Mouse (Mus musculus): ENCODE measurements at regions not wholly inside any gene's neighbourhood (a gene's known extent, or its start where the extent isn't known, plus 50 kb on each side); places are given as distances from the start of the nearest gene placed in this dataset.
"Not testable (repeated sequence)": the region's sequence is repeated elsewhere in the genome, so short reads cannot be mapped to it uniquely, and the experiment has no call there.

GRCm38 (mm10) chr17:13654606-13655005 is 105.7 kb upstream of the Afdn start:
- H3K36me3 ChIP-seq; H3K9me3 ChIP-seq (replicated peaks); H3K27ac ChIP-seq; H3K27me3 ChIP-seq; H3K4me2 ChIP-seq (replicated peaks); H3K9ac ChIP-seq; ATAC-seq (ENCODE audit: low FRiP score); H3K4me3 ChIP-seq: not testable (repeated sequence)
- 70% methylated on average over 1 of the region's 1 CpGs for WGBS
- peaks cover 39% of the 10 kb centered on the region for H3K4me1 ChIP-seq

- Histone ChIP-seq H3K4me3 (no peak overlapping the region), H3K27ac (peak overlapping the region; percentile 86), H3K27me3 (no peaks in the 10 kb centered on the region), H3K9me3 (replicated peaks) (no peaks in the 10 kb centered on the region), H3K36me3 (no peaks in the 10 kb centered on the region), H3K4me1 (peaks cover 43% of the 10 kb centered on the region), H3K4me2 (replicated peaks) (peak overlapping the region; percentile 42), H3K9ac (0 out of 2 replicates have a peak overlapping the region, but pooled peaks have one; percentile 15)
- ATAC-seq (ENCODE audit: low FRiP score) = peak; percentile 18; the same call in 1 of the 2 replicates
- 13% methylated on average over 3 of the region's 3 CpGs for WGBS
Measured at GRCm38 (mm10) chr17:13656065-13656464, 104.3 kb upstream of the Afdn start.

- no peaks in the 10 kb centered on the region for H3K9me3 ChIP-seq (replicated peaks)
- no peaks in the 10 kb centered on the region for H3K27me3 ChIP-seq
- WGBS = 2% methylated on average over 11 of the region's 15 CpGs
- peaks cover 43% of the 10 kb centered on the region for H3K4me1 ChIP-seq
- ATAC-seq (ENCODE audit: low FRiP score) = peak; percentile 59
- peak overlapping the region; percentile 42 for H3K4me2 ChIP-seq (replicated peaks)
- no peaks in the 10 kb centered on the region for H3K36me3 ChIP-seq
- H3K27ac ChIP-seq = peak overlapping the region; percentile 86
- H3K9ac ChIP-seq = 0 out of 2 replicates have a peak overlapping the region, but pooled peaks have one; percentile 15
- H3K4me3 ChIP-seq = no peak overlapping the region; the same call in 1 of the 2 replicates
Measured at GRCm38 (mm10) chr17:13656485-13657181, 103.7 kb upstream of the Afdn start.

GRCm38 (mm10) chr17:13657182-13657562 is 103.2 kb upstream of the Afdn start:
- no peak for ATAC-seq (ENCODE audit: low FRiP score)
- peak overlapping the region; percentile 42 for H3K4me2 ChIP-seq (replicated peaks)
- 0 out of 2 replicates have a peak overlapping the region, but pooled peaks have one; percentile 15 for H3K9ac ChIP-seq
- H3K36me3 ChIP-seq = no peaks in the 10 kb centered on the region
- H3K9me3 ChIP-seq (replicated peaks) = no peaks in the 10 kb centered on the region
- no peak overlapping the region for H3K4me3 ChIP-seq
- peaks cover 43% of the 10 kb centered on the region for H3K4me1 ChIP-seq
- no peaks in the 10 kb centered on the region for H3K27me3 ChIP-seq
- H3K27ac ChIP-seq = peak overlapping the region; percentile 86
- WGBS = 14% methylated on average over 10 of the region's 10 CpGs

- no peak overlapping the region for H3K4me2 ChIP-seq (replicated peaks)
- no peaks in the 10 kb centered on the region for H3K36me3 ChIP-seq
- H3K27ac ChIP-seq = peak overlapping the region; percentile 86
- H3K27me3 ChIP-seq = no peaks in the 10 kb centered on the region
- 25% methylated on average over 9 of the region's 9 CpGs for WGBS
- H3K9me3 ChIP-seq (replicated peaks) = no peaks in the 10 kb centered on the region
- H3K4me3 ChIP-seq = no peak overlapping the region
- peaks cover 43% of the 10 kb centered on the region for H3K4me1 ChIP-seq
- ATAC-seq (ENCODE audit: low FRiP score) = peak; percentile 69
- no peak overlapping the region for H3K9ac ChIP-seq
Measured at GRCm38 (mm10) chr17:13657656-13658292, 102.6 kb upstream of the Afdn start.

- Histone ChIP-seq H3K4me1 (peaks cover 43% of the 10 kb centered on the region), H3K27me3 (no peaks in the 10 kb centered on the region), H3K36me3 (no peaks in the 10 kb centered on the region), H3K4me3 (no peak overlapping the region), H3K9me3 (replicated peaks) (no peaks in the 10 kb centered on the region), H3K9ac (no peak overlapping the region), H3K4me2 (replicated peaks) (no peak overlapping the region), H3K27ac (peak overlapping the region; percentile 86)
- WGBS = 20% methylated on average over 3 of the region's 3 CpGs
- peak; percentile 36 for ATAC-seq (ENCODE audit: low FRiP score)
Measured at GRCm38 (mm10) chr17:13658321-13658978, 101.9 kb upstream of the Afdn start.

- no peaks in the 10 kb centered on the region for H3K9me3 ChIP-seq (replicated peaks)
- H3K4me1 ChIP-seq = peaks cover 43% of the 10 kb centered on the region
- 12% methylated on average over 8 of the region's 8 CpGs for WGBS
- H3K4me2 ChIP-seq (replicated peaks) = 0 out of 2 replicates have a peak overlapping the region, but pooled peaks have one; percentile 0
- H3K27ac ChIP-seq = peak overlapping the region; percentile 86
- no peak overlapping the region for H3K4me3 ChIP-seq
- H3K9ac ChIP-seq = 0 out of 2 replicates have a peak overlapping the region, but pooled peaks have one; percentile 6
- no peaks in the 10 kb centered on the region for H3K27me3 ChIP-seq
- H3K36me3 ChIP-seq = no peaks in the 10 kb centered on the region
- ATAC-seq (ENCODE audit: low FRiP score) = no peak
Measured at GRCm38 (mm10) chr17:13659103-13659502, 101.2 kb upstream of the Afdn start.

GRCm38 (mm10) chr17:13659943-13660342 is 100.4 kb upstream of the Afdn start:
- Histone ChIP-seq H3K4me2 (replicated peaks) (no peak overlapping the region), H3K4me1 (peaks cover 43% of the 10 kb centered on the region), H3K27ac (peak overlapping the region; percentile 18; the same call in 1 of the 2 replicates), H3K36me3 (no peaks in the 10 kb centered on the region), H3K9me3 (replicated peaks) (no peaks in the 10 kb centered on the region), H3K27me3 (no peaks in the 10 kb centered on the region), H3K4me3 (no peak overlapping the region), H3K9ac (no peak overlapping the region)
- WGBS = 59% methylated on average over 4 of the region's 4 CpGs
- ATAC-seq (ENCODE audit: low FRiP score) = no peak

- peaks cover 39% of the 10 kb centered on the region for H3K4me1 ChIP-seq
- no peak for ATAC-seq (ENCODE audit: low FRiP score)
- H3K9ac ChIP-seq = no peak overlapping the region
- H3K4me2 ChIP-seq (replicated peaks) = no peak overlapping the region
- H3K27ac ChIP-seq = no peak overlapping the region
- H3K9me3 ChIP-seq (replicated peaks) = no peaks in the 10 kb centered on the region
- no peaks in the 10 kb centered on the region for H3K27me3 ChIP-seq
- no peaks in the 10 kb centered on the region for H3K36me3 ChIP-seq
- no peak overlapping the region for H3K4me3 ChIP-seq
- 89% methylated on average over 8 of the region's 8 CpGs for WGBS
Measured at GRCm38 (mm10) chr17:13661023-13661422, 99.3 kb upstream of the Afdn start.

- Histone ChIP-seq H3K27ac (no peak overlapping the region), H3K4me2 (replicated peaks) (no peak overlapping the region), H3K9ac (no peak overlapping the region), H3K27me3 (no peaks in the 10 kb centered on the region), H3K4me3 (no peak overlapping the region), H3K9me3 (replicated peaks) (no peaks in the 10 kb centered on the region), H3K36me3 (no peaks in the 10 kb centered on the region), H3K4me1 (peaks cover 39% of the 10 kb centered on the region)
- WGBS = 66% methylated on average over 4 of the region's 4 CpGs
- no peak for ATAC-seq (ENCODE audit: low FRiP score)
Measured at GRCm38 (mm10) chr17:13662152-13662551, 98.2 kb upstream of the Afdn start.

Data from hindbrain, embryonic 12.5 days (tissue).